Mouse (Mus musculus): ENCODE measurements around the gene 3100002H09Rik.

GRCm38 (mm10) chr4:124593210-124593609, 17.4 kb downstream of the 3100002H09Rik start:
- no peak for TF ChIP-seq POLR2A (IDR thresholded peaks at IDR 0.05; ENCODE audit: borderline replicate concordance, extremely low read depth, low read depth, low read length)
- no peak for TF ChIP-seq CTCF (IDR thresholded peaks at IDR 0.05; ENCODE audit: insufficient read depth, low read length)

Measured in lung, adult 2 months (tissue).